Mouse (Mus musculus): ENCODE data around the gene H1f0.

Gene H1f0

DNA sequence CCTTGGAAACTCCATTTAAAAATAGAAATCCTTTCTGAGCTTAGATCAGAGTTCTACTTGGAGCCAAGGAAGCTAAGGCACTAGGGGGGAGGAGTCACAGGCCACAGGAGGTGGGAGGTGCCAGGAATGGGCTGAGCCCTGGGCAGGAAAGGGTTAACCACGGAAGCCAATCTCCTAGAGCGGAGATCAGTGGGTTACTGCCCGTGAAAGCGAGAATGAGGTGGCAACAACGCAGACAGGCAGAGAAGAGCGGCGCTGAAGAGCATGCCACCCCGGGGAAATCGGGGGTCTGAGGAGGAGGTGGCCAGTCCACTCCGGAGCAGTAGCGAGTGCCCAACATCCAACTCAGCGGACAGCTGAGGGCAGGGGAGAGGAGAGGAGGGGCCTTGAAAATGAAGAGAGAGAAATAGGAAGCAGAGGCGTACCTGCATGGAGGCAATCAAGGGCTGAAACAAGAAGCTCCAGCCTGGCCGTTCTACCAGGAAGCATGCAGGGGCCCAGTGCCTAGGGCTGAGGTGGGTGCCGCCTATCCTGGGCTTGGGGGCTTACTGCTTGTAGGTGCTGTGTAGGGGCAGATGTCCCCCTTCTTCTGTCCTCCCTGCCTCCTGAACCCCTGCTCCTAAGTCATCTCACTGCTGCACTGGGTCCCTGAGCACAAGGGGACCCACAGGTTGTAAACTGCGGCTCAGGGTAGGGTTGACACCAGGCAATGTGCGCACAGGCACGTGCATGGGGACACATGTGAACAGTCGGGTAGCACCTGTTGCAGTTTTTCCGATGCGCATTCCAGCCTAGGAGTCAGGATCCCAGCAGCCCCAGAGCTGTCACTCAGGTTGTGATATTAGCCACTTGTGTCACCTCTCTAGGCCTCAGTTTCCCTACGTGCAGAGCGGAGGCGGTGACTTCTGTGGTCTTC is 12.5 kb downstream of the H1f0 start:
- peak; percentile 50 to 61 for DNase-seq

DNA sequence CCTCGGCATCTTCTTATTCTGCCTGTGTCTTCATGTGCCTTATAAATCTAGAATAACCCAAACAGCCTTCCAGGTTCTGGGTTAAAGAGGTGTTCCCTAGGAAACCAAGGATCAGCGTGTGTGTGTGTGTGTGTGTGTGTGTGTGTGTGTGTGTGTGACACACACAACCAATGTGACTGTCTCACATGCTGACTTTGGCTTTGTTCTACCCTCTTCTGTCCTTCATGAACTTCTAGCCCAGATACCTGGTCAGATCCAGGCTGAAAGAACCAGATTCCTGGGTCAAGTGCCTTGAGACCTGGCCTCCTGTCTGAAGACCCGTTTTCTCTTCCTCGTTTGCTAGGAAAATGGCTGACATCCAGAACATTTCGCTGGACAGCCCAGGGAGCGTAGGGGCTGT is 13.3 kb downstream of the H1f0 start, which contains the start of gene Galr3:
Gene Galr3, plus strand, starts transcription at position 301 of the 400 bp plus-strand sequence.
- no peak for DNase-seq

DNA sequence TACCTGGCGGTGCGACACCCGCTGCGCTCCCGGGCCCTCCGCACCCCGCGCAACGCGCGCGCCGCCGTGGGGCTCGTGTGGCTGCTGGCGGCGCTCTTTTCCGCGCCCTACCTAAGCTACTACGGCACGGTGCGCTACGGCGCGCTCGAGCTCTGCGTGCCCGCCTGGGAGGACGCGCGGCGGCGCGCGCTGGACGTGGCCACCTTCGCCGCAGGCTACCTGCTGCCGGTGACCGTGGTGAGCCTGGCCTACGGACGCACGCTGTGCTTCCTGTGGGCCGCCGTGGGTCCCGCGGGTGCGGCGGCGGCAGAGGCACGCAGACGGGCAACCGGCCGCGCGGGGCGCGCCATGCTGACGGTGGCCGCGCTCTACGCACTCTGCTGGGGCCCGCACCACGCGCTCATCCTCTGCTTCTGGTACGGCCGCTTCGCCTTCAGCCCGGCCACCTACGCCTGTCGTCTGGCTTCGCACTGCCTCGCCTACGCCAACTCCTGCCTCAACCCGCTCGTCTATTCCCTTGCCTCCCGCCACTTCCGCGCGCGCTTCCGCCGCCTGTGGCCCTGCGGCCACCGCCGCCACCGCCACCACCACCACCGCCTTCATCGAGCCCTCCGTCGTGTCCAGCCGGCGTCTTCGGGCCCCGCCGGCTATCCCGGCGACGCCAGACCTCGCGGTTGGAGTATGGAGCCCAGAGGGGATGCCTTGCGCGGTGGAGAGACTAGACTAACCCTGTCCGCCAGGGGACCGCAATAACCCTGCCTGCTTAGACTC is 14.7 kb downstream of the H1f0 start:
- peak; percentile 23 to 57 for DNase-seq

DNA sequence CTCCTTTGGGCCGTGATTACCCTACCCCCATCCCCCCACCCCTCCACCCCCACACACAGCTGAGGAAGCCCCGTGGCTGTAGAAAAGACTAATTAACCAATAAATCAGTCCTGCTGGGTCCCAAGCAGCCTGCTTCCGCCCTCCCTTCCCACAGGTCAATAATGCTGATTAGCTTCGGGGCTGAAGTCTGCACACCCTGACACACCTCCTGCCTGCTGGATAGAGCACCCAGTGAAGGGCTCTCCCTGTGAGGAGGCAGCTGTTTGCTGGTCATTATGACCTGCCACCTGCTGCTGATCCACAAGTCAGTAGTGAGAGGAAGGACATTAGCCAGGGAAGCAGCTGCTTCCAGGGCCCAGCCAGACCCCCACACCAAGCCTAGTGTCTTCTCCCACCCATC is 16.6 kb downstream of the H1f0 start:
- DNase-seq: no peak

DNA sequence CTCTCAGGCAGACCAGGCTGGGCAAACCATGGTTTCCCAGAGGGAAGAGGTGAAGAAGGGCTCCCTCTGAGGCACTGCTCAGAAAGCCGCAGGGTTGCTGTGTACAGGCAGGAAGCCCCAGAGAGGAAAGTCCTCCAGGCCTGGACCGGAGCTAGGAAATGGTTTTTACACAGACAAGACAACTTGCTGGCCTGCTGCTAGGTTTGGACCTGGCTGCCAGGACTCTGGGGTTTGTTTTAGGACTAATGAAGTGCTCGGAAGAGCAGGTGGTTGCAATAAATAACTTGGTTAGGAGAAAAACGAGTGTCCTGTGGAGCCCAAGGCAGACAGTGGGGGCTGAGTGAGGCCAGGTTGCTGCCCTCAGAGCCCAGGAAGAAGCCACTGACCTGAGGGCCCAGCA is 19.9 kb downstream of the H1f0 start:
- peak in 1 of 2 experiments; percentile 25 for DNase-seq

DNA sequence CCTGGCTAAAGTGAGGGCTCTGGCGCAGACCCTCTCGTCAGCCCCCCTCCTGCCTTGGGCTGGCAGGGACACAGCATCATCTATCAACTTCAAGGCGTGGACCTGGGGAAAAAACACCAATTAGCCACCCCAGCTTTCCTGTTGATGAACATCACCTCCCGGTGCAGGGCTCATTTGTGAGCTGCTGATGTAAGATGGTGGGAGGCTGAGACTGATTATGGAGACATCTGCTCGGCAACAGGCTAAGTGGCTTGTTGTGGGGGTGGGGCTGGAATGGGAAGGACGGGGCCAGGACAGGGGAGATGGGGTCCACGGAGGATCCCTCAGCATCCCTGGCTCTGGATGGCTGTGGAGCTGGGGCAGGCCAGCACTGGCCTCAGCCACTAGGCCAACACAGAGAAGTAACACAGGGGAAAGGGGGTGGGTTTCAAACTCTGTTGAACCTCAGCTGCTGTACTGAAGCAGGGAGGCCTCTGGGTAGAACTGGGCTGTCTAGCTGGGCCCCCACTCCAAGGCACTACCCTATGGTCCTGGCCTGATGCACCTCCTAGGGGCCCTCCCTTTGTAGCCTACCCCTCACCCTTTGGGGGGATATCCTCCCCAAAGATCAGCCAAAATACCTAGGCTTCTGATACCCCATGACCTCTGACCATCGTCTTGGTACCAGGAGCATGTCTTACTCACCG is 22.1 kb downstream of the H1f0 start:
- peak in 1 of 2 experiments; percentile 35 for DNase-seq

DNA sequence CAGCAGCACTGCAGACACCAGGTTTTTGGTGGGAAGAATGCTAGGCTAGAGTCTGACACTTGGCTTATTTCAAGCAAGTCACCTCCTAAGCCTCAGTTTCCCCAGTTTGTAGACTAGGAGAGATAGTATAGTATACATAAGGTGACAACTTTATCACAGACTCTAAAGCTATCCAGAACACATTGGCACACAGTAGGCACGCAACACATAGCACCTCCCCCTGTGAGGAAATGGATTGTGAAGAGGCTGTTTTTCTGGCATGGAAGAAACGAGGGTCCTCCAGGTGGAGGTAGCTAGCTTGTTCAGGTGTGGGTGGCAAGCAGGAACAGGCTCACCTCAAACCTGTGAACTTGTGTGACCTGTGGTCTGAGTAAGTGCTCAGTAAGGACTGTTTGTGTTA is 22.7 kb downstream of the H1f0 start:
- DNase-seq: no peak

DNA sequence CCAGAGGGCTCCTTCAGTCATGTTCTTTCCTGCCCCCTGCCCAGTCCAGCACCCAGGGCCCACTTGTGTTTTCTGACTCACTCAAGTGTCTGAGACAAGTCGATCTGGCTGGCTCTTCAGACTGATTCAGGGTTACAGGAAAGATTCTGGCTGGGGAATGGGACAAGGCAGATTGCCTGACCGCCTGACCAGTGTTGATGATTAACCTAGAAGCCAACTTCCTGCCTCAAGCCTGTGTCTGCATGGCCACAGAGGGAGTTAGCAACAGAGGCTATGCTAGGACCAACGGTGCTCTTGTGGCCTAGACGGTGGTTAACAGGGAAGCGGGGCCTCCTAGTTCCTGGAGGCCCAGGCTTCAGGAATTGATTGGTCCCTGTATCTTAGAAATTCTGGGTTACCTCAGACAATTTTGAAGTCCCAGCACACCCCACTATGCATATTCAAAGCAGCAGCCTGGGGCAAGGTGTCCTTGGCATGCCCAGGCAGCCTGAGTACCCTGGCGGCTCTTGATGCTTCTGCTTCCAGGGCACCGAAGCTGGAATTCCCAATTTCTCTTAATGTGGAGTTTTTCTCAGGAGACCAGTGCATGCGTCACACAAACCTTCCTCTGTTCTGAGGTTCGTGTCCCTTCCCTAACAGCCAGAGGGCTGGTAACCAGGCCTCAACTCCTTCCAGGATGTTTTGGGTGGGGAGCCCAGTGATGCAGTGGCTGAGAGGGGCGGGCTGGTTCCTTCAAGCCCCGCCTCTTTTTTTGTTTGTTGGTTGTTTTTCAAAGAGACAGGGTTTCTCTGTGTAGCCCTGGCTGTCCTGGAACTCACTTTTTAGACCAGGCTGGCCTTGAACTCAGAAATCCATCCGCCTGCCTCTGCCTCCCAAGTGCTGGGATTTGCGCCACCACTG is 23.5 kb downstream of the H1f0 start:
- DNase-seq: peak; percentile 79 to 91

DNA sequence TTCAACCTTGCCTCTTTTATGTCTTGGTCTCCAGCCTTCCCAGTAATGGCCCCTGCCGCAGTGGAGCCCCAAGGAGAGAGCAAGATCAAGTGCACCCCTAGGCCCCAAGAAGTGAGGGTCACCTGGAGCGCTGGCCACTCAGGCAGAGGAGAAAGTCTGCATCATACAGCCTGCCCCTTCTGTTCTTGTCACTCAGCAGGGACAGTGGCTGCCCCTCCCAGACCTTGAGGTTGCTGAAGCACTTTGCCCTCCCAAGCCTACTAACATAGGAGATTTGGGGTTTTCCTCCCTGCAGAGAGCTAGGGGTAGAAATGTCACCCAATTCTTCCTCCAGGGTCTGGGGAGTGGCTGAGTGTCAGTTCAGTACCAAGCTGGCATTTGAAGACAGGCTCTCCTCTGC is 24.1 kb downstream of the H1f0 start:
- no peak for DNase-seq

DNA sequence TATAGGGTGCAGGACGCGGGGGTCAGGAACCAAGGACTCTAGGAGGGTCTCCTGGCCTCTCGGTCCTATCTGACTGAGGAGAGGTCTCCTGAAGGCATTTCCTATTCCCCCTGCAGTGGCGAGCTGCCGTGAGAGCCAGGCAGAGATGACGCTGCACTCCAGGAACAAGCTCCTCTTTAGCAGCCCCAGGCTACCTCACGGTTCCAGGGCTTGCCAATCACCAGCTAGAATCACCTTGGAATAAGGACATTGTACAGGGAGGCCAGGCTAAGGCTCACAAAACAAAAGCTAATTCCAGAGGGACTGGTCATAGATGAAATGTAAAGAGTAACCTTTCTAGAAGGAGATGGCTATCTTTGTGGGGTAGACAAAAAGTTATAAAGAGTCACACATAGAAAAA is 28.4 kb downstream of the H1f0 start:
- peak; percentile 23 to 57 for DNase-seq

DNA sequence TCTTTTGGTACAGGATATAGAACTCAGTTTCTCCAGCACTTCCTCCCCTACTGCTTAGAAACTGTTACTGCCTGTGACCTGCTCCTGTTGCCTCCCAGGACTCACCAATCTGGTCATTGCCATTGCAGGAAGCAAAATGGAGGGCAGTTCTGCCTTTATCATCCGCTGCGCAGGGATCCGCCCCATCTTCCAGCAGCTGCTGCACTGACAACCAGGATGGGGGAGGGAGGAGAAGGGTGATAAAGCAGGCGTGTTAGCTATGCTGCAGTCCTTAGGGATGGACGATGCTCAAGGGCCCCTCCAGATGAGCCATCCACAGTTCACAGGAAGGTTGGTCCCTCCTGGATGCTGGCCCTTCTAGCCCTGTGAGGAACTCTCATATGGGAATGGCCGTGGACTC is 29.6 kb downstream of the H1f0 start:
- DNase-seq: peak in 1 of 2 experiments; percentile 6

DNA sequence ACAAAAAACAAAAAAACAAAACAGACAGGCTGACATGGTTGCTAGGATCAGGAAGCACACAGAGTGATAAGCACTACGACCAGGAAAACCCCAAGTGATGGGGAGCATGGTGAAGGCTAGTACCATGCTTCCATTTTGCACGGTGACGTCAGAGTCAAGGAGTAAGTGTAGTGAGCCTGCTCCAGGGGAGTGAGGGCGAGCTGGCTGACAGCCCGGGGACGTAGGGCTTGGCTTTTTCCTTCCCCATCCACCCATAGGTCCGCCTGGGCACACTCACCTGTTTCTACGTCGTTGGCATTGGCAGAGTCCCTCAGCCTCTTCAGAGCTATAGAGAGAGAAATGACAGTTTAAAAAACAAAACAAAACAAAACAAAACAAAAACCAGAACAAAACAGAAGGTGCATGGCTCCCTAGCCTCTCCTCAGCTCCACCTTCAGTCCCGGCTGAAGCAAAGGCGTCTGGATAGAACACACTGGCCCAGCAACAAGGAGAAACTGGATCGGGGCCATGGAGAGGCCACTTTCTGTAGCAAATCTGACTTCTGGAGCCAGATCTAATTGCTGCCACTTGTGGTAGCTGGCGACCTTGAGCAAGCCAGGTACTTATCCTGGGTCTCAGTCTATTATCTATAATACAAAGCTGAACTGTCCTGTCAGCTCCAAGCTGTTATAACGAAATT is 32.8 kb downstream of the H1f0 start:
- peak; percentile 30 to 60 for DNase-seq

DNA sequence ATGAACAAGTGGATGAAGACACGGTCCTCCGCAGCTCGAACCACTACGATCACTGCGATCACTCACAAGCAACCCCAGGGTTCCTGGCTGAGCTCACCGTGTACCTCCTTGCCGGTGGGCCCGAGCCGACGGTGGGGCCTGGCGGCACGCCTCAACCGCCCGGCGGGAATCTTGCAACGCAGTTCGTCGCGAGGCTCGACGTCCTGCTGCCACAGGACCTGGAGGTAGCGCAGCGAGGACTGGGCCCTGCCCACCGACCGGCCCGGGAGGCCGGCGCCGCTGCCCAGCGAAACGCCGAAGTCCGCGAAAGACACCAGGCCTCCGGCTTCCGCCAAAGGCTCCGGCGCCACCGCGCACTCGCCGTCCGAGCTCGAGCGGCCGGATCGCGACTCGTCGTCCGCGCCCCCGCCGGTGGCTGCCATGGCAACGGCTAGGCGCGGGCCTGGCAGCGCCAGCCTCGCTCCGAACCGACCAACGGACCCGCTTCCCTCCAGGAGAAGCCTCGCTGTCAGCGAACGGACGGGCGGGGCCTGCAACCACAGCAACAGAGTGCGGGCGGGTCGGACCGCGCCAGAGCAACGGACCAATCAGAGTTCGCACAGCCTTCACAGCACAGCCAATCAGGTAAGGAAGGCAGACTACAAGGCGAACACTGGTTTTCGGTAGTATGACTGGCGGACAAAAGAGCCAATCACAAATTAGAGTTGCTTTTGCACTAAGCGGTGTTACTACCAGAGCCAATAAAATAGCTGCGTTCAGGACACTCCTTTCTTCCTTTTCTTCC is 34.3 kb downstream of the H1f0 start, which contains the start of gene Ankrd54:
Gene Ankrd54, minus strand, starts transcription at position 518 of the 784 bp plus-strand sequence.
- DNase-seq: peak; percentile 98 to 100

DNA sequence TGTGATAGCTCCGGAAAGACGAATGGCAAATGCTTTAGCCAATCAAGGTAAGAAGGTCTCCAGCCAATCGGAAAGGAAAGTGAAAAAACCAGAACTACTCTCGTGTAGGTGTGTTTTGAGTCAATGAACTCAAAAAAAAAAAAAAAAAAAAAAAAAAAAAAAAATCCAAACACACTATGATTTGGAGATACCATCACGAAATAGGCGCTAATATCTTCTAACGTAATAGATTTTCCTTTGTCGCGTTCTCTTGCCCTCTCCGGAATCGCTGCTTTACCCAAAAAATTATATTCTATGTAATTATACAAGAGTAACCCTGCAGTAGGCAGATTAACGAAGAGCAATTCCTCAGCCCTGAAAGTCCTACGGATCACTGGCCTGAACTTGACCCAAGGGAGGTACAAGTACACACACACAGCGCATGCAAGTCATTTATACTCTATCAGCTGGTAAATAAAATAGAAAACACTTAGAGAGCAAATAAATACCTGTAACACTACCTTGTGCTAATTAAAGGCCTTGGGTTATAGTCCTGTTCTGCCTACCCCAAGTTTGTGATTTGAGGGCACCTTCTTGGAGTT is 35.0 kb downstream of the H1f0 start:
- DNase-seq: peak in 1 of 2 experiments; percentile 59

DNA sequence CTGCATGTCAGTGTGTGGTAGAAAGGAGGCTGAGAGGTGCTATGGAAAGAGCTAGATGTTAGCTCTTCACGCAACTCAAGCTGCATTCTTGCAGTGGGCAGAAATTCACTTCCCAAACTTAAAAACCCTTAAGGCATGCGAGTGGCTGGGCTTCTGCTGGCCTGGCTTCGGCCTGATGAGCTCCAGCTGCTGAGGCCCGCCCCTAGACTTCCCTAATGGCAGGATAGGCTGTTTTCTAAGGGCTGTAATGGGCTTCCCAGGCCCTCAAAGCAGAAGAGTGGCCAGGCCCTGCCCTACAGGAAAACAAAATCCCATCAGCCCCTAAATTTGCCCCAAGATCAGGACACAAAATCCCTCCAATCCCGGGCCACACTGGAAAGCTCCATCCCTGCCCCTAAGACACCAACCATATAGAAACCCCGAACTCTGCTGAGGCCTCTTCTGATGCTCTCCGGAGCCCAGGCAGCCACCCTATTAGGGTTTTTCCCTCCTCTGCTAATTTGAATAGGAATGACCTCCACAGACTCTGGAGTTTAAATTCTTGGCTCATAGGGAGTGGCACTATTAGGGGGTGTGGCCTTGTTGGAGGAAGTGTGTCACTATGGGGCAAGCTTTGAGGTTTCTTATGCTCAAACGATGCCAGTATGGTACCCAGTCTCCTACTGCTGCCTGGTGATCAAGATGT is 37.0 kb downstream of the H1f0 start:
- DNase-seq: peak in 1 of 2 experiments; percentile 53

DNA sequence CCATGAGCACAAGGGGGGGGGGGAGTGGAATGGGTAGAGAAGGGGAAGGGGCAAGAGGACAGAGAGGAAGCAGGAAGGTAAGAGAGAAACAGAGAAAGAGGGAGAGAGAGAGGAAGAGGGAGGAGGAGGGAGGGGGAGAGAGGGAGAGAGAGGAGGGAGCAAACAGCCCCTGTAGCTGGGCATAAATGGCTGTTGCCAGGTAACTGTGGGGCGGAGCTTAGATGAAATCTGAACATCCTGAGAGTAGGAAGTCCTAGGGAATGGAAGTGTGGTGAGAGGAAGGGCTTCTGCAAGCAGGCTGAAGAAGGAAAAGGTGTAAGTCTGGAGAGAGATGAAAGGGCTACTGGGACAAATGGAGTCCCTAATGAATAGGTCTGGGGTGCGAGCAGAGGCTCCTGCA is 38.0 kb downstream of the H1f0 start:
- peak; percentile 40 to 70 for DNase-seq

DNA sequence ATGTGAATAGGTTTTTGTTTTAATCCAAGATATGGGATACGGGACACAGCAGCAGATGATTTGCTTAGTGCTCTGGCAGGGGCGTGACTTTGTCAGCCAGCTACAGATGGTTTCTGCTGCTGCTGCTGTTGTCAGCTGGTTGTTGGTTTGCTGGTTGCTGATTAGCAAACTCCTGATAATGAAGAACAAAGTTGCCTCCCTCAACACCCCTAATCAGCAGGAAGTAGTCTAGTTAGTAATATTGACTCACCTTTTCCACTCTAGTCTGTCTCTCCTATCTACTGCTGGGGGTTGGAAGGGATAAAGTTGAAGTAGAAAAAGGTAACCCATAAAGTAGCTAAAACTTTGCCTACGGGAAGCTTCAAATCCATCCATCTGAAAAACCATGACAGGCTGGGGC is 39.4 kb downstream of the H1f0 start:
- peak in 1 of 2 experiments; percentile 8 for DNase-seq

DNA sequence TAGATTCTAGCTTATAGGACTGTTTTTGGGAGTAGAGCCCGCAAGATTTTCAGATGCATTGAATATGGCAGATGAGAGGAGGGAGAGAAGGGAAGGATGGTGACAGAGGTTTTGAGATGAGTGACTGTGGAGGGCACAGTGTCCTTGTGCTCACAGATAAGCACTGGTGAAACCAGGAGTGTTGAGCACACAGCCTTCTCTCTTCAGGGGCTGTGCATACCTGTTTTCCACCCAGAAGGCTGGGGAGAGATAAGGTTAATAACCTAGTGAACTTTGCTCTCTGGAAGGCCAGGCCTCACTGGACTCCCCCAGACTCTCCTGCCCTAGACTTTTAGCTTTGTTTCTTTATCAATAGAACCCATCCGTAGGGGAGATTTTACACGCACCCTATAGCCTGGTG is 40.2 kb downstream of the H1f0 start:
- peak in 1 of 2 experiments; percentile 21 for DNase-seq
